Mouse (Mus musculus) ES-Bruce4 (cell line): Measurements from ENCODE around the gene Hbs1l. TPM values are rescaled to one million over a fixed set of nuclear protein-coding genes. Genes with fewer than 3 reads are reported as not detected.

Experiments used
- H3K27ac ChIP-seq: 2 replicates; pipeline ENCODE4 v1.5.1; 2012; ENCODE audit warnings: low read length, inconsistent platforms; ENCODE audit not compliant: insufficient read depth
- H3K27me3 ChIP-seq: 2 replicates; pipeline ENCODE4 v1.6.1; 2012; ENCODE audit warnings: mild to moderate bottlenecking, low read length, inconsistent platforms; ENCODE audit not compliant: control insufficient read depth, poor library complexity, insufficient read depth, severe bottlenecking
- H3K36me3 ChIP-seq: 2 replicates; pipeline ENCODE4 v1.6.1; 2012; ENCODE audit warnings: inconsistent platforms, mild to moderate bottlenecking, low read length, moderate library complexity; ENCODE audit not compliant: control insufficient read depth, poor library complexity, insufficient read depth, severe bottlenecking
- H3K4me1 ChIP-seq: one replicate; pipeline ENCODE4 v1.8.1; 2011; ENCODE audit warnings: low read length; ENCODE audit not compliant: control insufficient read depth, insufficient read depth
- H3K4me3 ChIP-seq: 2 replicates; pipeline ENCODE4 v1.5.1; 2011; ENCODE audit warnings: low read depth, mild to moderate bottlenecking, low read length
- H3K9ac ChIP-seq: 2 replicates; pipeline ENCODE4 v1.6.1; 2012; ENCODE audit warnings: low read depth, mild to moderate bottlenecking, inconsistent platforms; ENCODE audit not compliant: poor library complexity, severe bottlenecking
- H3K9me3 ChIP-seq: replicated peaks from 2 replicates; pipeline ENCODE4 v1.6.1; 2012; ENCODE audit warnings: mild to moderate bottlenecking, low read length, inconsistent platforms; ENCODE audit not compliant: control insufficient read depth, poor library complexity, insufficient read depth, severe bottlenecking
- CTCF ChIP-seq: IDR thresholded peaks from one replicate; pipeline ENCODE4 v1.8.1; 2011; ENCODE audit warnings: low read depth, low read length
- EP300 ChIP-seq: IDR thresholded peaks from 2 replicates; pipeline ENCODE4 v1.6.1; 2011; ENCODE audit warnings: low read depth, low read length; ENCODE audit not compliant: insufficient read depth
- POLR2A ChIP-seq: IDR thresholded peaks from one replicate; pipeline ENCODE4 v1.8.1; 2011; ENCODE audit warnings: low read length; ENCODE audit not compliant: insufficient read depth
- polyA plus RNA-seq: library from polyadenylated mRNA; stranded (reverse); fragments of >200 nt; gene quantifications from 2 replicates; pipeline ENCODE4 v1.2.4, GENCODE M21; 2011; ENCODE audit warnings: low read depth; ENCODE audit not compliant: missing spikeins, insufficient read depth, insufficient read length

Hbs1l gene
- polyA plus RNA-seq, 1 experiment: 87.3 TPM

DNA sequence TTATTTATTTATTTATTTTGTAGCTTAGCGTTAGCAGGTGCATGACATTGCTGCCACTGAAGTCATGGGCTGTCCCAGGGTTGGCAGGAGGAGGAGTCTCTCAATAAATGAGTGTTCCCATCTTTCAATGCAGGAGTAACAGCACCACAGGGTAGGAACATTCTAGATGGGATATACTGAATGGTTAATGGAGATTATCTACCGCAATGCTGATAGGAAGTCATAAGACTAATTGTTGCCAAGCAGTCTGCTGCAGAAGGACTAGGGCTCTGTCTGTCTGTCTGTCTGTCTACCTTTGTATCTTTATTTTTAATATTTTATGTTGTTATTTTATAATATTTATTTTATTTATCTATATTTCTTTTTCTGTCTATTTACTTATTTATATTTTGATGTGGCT, 24.5 kb upstream of the Hbs1l start:
- H3K4me3 ChIP-seq: no peak overlapping the region
- H3K27me3 ChIP-seq: no peaks in the 10 kb centered on the region
- H3K4me1 ChIP-seq: no peaks in the 10 kb centered on the region
- H3K9me3 ChIP-seq: no peaks in the 10 kb centered on the region
- H3K36me3 ChIP-seq: no peaks in the 10 kb centered on the region
- TF ChIP-seq EP300 (no peak), CTCF (no peak)
- H3K9ac ChIP-seq: no peak overlapping the region
- H3K27ac ChIP-seq: no peak overlapping the region

- H3K9me3 ChIP-seq: no peaks in the 10 kb centered on the region
- H3K27me3 ChIP-seq: no peaks in the 10 kb centered on the region
- H3K9ac ChIP-seq: no peak overlapping the region
- TF ChIP-seq CTCF: no peak
- no peak for TF ChIP-seq EP300
- no peak for TF ChIP-seq POLR2A
- no peak overlapping the region for H3K27ac ChIP-seq
- H3K4me3 ChIP-seq: no peak overlapping the region
- H3K36me3 ChIP-seq: no peaks in the 10 kb centered on the region
- no peaks in the 10 kb centered on the region for H3K4me1 ChIP-seq
These were observed 24.0 kb upstream of the Hbs1l start for GRCm38 (mm10) chr10:21271785-21272184.

DNA sequence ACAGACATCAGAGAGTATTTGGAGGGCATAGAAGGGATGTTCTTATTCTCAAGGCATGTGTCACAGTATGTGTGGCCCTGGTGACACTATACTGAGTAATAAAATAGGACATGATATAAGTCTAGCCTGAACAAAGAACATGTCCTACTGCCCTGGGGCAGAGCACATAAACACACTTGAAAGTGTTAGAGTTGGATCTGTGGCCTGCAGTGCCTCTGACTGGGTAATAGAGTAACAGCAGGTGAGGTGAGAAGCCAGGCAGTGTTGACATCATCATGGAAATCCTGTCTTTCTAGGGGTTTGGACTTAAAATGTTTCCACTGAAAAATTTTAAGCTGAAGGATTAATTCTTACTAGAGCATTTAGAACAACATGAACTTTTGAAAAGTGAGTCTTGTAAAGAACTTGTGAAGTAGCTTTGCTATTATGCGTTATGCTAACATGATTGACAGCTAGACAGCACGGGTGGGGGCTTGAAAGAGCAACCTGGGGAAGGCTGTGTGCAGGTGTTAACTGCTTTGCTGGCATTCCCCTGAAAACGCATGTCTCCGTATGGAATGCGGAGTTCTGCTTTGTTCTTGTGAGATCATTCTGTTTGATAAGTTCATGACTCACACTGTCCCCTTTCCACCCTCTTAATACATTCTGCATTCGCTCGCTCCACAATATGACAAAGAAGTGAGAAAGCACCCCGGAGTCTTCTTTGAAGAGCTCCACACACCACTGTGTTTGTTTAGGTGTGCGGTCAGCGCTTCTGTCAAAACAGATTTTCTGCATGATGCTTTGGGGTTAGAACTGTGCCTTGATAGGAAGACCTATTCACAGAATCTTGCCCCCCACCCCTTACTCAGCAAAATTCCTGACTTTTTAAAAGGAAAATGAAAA, 8.3 kb upstream of the Hbs1l start:
- no peaks in the 10 kb centered on the region for H3K36me3 ChIP-seq
- no peak for TF ChIP-seq EP300
- no peak for TF ChIP-seq CTCF
- TF ChIP-seq POLR2A: no peak
- H3K4me3 ChIP-seq: no peak overlapping the region
- H3K9me3 ChIP-seq: no peaks in the 10 kb centered on the region
- H3K27ac ChIP-seq: no peak overlapping the region
- H3K27me3 ChIP-seq: no peaks in the 10 kb centered on the region
- no peaks in the 10 kb centered on the region for H3K4me1 ChIP-seq
- no peak overlapping the region for H3K9ac ChIP-seq

GRCm38 (mm10) chr10:21291228-21291627, 4.6 kb upstream of the Hbs1l start:
- no peak overlapping the region for H3K4me3 ChIP-seq
- no peak overlapping the region for H3K9ac ChIP-seq
- no peaks in the 10 kb centered on the region for H3K27me3 ChIP-seq
- H3K9me3 ChIP-seq: no peaks in the 10 kb centered on the region
- no peak overlapping the region for H3K27ac ChIP-seq
- TF ChIP-seq EP300 (no peak), CTCF (no peak), POLR2A (no peak)
- H3K36me3 ChIP-seq: no peaks in the 10 kb centered on the region
- H3K4me1 ChIP-seq: no peaks in the 10 kb centered on the region

- Histone ChIP-seq H3K27me3 (no peaks in the 10 kb centered on the region), H3K4me3 (no peak overlapping the region), H3K36me3 (no peaks in the 10 kb centered on the region; the same call in none of the 2 replicates), H3K9me3 (no peaks in the 10 kb centered on the region), H3K9ac (no peak overlapping the region), H3K4me1 (no peaks in the 10 kb centered on the region), H3K27ac (no peak overlapping the region)
- TF ChIP-seq EP300: no peak
- no peak for TF ChIP-seq CTCF
- TF ChIP-seq POLR2A: no peak
These were observed 1.6 kb upstream of the Hbs1l start for GRCm38 (mm10) chr10:21294217-21294616.

DNA sequence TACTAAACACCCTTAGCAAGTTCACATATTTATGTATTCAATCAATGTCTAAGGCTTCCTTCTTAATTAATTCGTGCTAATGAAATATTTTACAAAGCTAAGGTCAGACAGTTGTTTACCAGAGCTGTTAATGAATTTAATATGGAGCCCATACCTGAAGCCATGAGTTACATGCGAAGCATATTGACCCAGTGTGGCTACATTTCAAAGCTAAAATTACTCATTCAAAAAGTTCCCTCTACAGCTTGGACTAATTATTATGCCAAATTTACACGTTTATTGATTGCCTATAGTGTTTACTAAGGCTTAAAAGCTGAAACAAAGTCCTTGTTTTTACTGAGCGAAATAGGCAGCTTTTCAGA, 401 bp upstream of the Hbs1l start:
- H3K27ac ChIP-seq: no peak overlapping the region
- H3K9ac ChIP-seq: no peak overlapping the region
- TF ChIP-seq EP300 (no peak), POLR2A (no peak), CTCF (no peak)

More for the DNA sequence above, 401 bp upstream of the Hbs1l start:
- Histone ChIP-seq H3K27me3 (no peaks in the 10 kb centered on the region), H3K4me1 (no peaks in the 10 kb centered on the region), H3K4me3 (no peak overlapping the region), H3K36me3 (peaks cover 2% of the 10 kb centered on the region), H3K9me3 (no peaks in the 10 kb centered on the region)
